Mouse (Mus musculus): ENCODE data around the gene Cdca7l. TPM values are rescaled to one million over a fixed set of nuclear protein-coding genes. Genes with fewer than 3 reads are reported as not detected.

The Cdca7l gene
- polyA plus RNA-seq, 1 experiment from 2014 or later, result 35.2 TPM

DNA sequence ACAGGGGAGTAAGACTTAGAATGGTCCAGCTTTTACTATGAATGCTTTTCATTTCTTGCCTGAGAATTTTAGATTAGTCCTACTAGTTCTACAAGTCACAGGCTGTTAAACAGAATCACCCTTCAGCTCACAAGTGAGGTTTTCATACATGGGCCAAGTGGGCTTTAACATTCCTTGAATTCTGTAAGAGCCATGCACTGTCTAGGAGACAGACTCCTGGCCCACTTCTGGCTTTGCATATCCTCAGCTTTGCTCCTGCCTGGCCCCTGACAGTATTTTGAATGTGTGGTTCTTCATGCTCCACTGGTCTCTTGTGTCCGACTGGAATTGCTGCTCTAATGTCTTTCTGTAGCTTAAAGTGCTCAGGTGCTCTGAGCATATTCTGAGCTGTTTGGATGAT lies 20.7 kb upstream of the Cdca7l start:
- no peak overlapping the region for H3K4me2 ChIP-seq
- H3K4me1 ChIP-seq, result no peaks in the 10 kb centered on the region
- H3K4me3 ChIP-seq, result no peak overlapping the region
- 66% methylated on average over 1 of the region's 1 CpGs for WGBS (ENCODE audit: insufficient replicate concordance)
- no peak overlapping the region for H3K27ac ChIP-seq
- peaks cover 6% of the 10 kb centered on the region for H3K27me3 ChIP-seq (replicated peaks)
- H3K9ac ChIP-seq, result no peak overlapping the region
- H3K36me3 ChIP-seq, result no peaks in the 10 kb centered on the region
- no peak for ATAC-seq
- H3K9me3 ChIP-seq (replicated peaks), result 0 out of 2 replicates have a peak, but pooled peaks cover 4% of the 10 kb centered on the region

- H3K36me3 ChIP-seq, result no peaks in the 10 kb centered on the region
- H3K27me3 ChIP-seq (replicated peaks), result peaks cover 10% of the 10 kb centered on the region
- no peaks in the 10 kb centered on the region for H3K4me1 ChIP-seq
- H3K4me3 ChIP-seq, result no peak overlapping the region
- H3K9ac ChIP-seq, result no peak overlapping the region
- WGBS (ENCODE audit: insufficient replicate concordance), result 41% methylated on average over 6 of the region's 6 CpGs
- no peak overlapping the region for H3K4me2 ChIP-seq
- H3K9me3 ChIP-seq (replicated peaks), result no peaks in the 10 kb centered on the region
- H3K27ac ChIP-seq, result no peak overlapping the region
- no peak for ATAC-seq
Measured at GRCm38 (mm10) chr12:117786621-117787020, 17.5 kb upstream of the Cdca7l start.

- 25% methylated on average over 24 of the region's 24 CpGs for WGBS (ENCODE audit: insufficient replicate concordance)
- no peaks in the 10 kb centered on the region for H3K4me1 ChIP-seq
- H3K4me2 ChIP-seq, result peak overlapping the region; percentile 44
- H3K9me3 ChIP-seq (replicated peaks), result no peaks in the 10 kb centered on the region
- no peak overlapping the region for H3K27ac ChIP-seq
- H3K9ac ChIP-seq, result no peak overlapping the region
- ATAC-seq, result 0 out of 2 replicates have a peak, but pooled peaks have one; percentile 30
- no peak overlapping the region for H3K4me3 ChIP-seq
- H3K27me3 ChIP-seq (replicated peaks), result peaks cover 10% of the 10 kb centered on the region
- H3K36me3 ChIP-seq, result no peaks in the 10 kb centered on the region
Measured at GRCm38 (mm10) chr12:117788513-117789011, 15.5 kb upstream of the Cdca7l start.

DNA sequence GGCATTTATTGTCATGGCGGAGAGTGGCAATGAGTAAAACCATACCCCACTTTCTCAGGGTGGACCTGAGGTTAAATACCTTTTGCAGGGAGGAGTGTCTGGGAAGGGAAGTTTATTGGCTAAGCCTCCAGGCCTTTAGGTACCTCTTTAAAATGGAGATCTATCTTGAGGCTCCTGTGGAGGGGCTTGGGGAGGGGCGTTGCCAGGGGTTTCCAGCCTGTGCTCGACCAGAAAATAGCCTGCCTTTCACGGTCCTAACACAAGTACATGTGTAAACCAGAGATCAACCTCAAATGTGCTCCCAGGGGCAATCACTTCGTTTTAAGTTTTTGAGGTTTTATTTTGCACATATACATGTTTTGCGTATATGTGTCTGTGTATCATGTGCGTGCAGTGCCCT lies 15.1 kb upstream of the Cdca7l start:
- WGBS (ENCODE audit: insufficient replicate concordance), result 37% methylated on average over 7 of the region's 7 CpGs

DNA sequence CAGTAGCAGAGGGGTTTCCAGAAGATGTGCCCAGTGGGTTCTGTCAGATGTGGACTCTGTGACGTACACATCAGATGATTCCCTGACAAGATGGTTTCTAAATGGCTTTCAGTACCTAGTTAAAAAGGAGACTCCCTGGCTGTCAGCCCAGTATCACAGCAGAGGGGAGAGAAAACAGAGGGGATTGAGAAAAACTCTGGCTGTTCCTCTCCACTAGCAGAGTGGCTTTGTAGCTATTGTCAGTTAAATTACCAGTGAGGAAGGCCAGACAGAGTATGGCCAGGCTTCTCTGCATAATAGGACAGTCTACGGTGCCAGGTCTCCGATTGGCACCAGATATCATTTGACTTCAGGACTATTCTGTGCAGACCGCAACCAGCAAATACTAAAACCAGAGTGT lies 8.8 kb upstream of the Cdca7l start:
- no peak overlapping the region for H3K4me3 ChIP-seq
- no peaks in the 10 kb centered on the region for H3K27me3 ChIP-seq (replicated peaks)
- H3K4me1 ChIP-seq, result no peaks in the 10 kb centered on the region
- H3K9me3 ChIP-seq (replicated peaks), result no peaks in the 10 kb centered on the region
- H3K27ac ChIP-seq, result no peak overlapping the region
- ATAC-seq, result no peak
- 72% methylated on average over 4 of the region's 4 CpGs for WGBS (ENCODE audit: insufficient replicate concordance)
- H3K36me3 ChIP-seq, result no peaks in the 10 kb centered on the region
- H3K9ac ChIP-seq, result no peak overlapping the region
- H3K4me2 ChIP-seq, result no peak overlapping the region

More for the DNA sequence above, 15.1 kb upstream of the Cdca7l start:
- no peak for ATAC-seq
- Histone ChIP-seq H3K27me3 (replicated peaks) (peaks cover 10% of the 10 kb centered on the region), H3K4me1 (no peaks in the 10 kb centered on the region), H3K9ac (no peak overlapping the region), H3K27ac (no peak overlapping the region), H3K9me3 (replicated peaks) (no peaks in the 10 kb centered on the region), H3K4me3 (no peak overlapping the region), H3K36me3 (no peaks in the 10 kb centered on the region), H3K4me2 (peak overlapping the region; percentile 44)

GRCm38 (mm10) chr12:117805576-117805975 lies 1.5 kb downstream of the Cdca7l start:
- no peak overlapping the region for H3K9ac ChIP-seq
- peaks cover 11% of the 10 kb centered on the region; the same call in 1 of the 2 replicates for H3K27me3 ChIP-seq (replicated peaks)
- ATAC-seq, result no peak
- no peak overlapping the region for H3K4me3 ChIP-seq
- no peaks in the 10 kb centered on the region for H3K9me3 ChIP-seq (replicated peaks)
- WGBS (ENCODE audit: insufficient replicate concordance), result 67% methylated on average over 4 of the region's 4 CpGs
- H3K4me1 ChIP-seq, result peaks cover 6% of the 10 kb centered on the region; the same call in 1 of the 2 replicates
- H3K27ac ChIP-seq, result no peak overlapping the region
- H3K36me3 ChIP-seq, result no peaks in the 10 kb centered on the region
- no peak overlapping the region for H3K4me2 ChIP-seq

DNA sequence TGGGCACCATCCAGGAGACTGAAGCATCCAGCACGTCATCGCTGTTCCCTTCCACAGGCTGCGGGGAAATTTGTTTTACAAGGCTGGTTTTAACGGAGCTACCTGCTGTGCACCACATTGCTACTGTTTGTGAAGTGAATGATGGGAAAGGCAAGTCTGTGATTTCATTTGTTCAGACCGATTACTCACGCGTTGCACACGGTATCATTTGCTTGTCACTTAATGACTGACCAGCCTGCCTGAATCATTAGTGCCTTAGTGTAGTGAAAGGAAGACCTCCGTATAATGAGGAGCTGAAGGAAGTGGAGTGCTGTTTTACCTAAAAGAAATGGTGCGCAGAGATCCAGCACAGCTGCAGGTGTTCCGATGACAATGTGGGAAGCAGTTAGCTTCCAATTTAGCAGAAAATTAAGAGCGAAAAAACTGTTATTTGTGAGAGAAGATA lies 1.9 kb downstream of the Cdca7l start:
- no peak overlapping the region for H3K4me3 ChIP-seq
- peaks cover 6% of the 10 kb centered on the region; the same call in 1 of the 2 replicates for H3K4me1 ChIP-seq
- no peak overlapping the region for H3K9ac ChIP-seq
- 67% methylated on average over 12 of the region's 12 CpGs for WGBS (ENCODE audit: insufficient replicate concordance)
- H3K36me3 ChIP-seq, result no peaks in the 10 kb centered on the region
- H3K27me3 ChIP-seq (replicated peaks), result peaks cover 11% of the 10 kb centered on the region; the same call in 1 of the 2 replicates
- ATAC-seq, result no peak
- H3K4me2 ChIP-seq, result no peak overlapping the region
- H3K27ac ChIP-seq, result no peak overlapping the region
- no peaks in the 10 kb centered on the region for H3K9me3 ChIP-seq (replicated peaks)

GRCm38 (mm10) chr12:117806470-117806869 lies 2.4 kb downstream of the Cdca7l start:
- Histone ChIP-seq H3K27me3 (replicated peaks) (peaks cover 11% of the 10 kb centered on the region; the same call in 1 of the 2 replicates), H3K4me2 (no peak overlapping the region), H3K4me3 (no peak overlapping the region), H3K36me3 (no peaks in the 10 kb centered on the region), H3K9ac (no peak overlapping the region), H3K27ac (no peak overlapping the region), H3K4me1 (peaks cover 6% of the 10 kb centered on the region; the same call in 1 of the 2 replicates), H3K9me3 (replicated peaks) (no peaks in the 10 kb centered on the region)
- ATAC-seq, result no peak
- 79% methylated on average over 4 of the region's 4 CpGs for WGBS (ENCODE audit: insufficient replicate concordance)

DNA sequence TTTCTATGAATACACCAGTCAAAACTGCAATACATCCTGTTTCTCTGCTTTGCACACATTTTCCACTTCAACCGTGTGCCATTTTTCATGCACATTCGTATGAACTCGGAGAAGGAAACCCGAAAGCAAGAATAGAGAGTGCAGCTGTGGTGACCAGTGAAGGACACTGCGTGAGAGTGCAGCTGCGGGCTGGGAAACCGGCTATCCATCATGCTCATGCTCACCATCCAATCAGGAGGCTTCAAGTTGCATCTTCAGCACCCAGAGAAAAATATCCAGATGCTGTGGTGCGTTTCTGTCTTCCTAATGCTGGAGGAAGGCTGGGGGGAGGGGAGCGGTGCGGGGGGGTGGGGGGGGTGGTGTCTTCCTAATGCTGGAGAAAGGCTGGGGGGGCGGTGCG lies 3.5 kb downstream of the Cdca7l start:
- Histone ChIP-seq H3K9me3 (replicated peaks) (no peaks in the 10 kb centered on the region), H3K4me2 (no peak overlapping the region), H3K9ac (no peak overlapping the region), H3K27me3 (replicated peaks) (peaks cover 11% of the 10 kb centered on the region; the same call in 1 of the 2 replicates), H3K4me1 (peaks cover 6% of the 10 kb centered on the region; the same call in 1 of the 2 replicates), H3K27ac (no peak overlapping the region), H3K36me3 (no peaks in the 10 kb centered on the region), H3K4me3 (no peak overlapping the region)
- ATAC-seq, result no peak
- 33% methylated on average over 11 of the region's 12 CpGs for WGBS (ENCODE audit: insufficient replicate concordance)

DNA sequence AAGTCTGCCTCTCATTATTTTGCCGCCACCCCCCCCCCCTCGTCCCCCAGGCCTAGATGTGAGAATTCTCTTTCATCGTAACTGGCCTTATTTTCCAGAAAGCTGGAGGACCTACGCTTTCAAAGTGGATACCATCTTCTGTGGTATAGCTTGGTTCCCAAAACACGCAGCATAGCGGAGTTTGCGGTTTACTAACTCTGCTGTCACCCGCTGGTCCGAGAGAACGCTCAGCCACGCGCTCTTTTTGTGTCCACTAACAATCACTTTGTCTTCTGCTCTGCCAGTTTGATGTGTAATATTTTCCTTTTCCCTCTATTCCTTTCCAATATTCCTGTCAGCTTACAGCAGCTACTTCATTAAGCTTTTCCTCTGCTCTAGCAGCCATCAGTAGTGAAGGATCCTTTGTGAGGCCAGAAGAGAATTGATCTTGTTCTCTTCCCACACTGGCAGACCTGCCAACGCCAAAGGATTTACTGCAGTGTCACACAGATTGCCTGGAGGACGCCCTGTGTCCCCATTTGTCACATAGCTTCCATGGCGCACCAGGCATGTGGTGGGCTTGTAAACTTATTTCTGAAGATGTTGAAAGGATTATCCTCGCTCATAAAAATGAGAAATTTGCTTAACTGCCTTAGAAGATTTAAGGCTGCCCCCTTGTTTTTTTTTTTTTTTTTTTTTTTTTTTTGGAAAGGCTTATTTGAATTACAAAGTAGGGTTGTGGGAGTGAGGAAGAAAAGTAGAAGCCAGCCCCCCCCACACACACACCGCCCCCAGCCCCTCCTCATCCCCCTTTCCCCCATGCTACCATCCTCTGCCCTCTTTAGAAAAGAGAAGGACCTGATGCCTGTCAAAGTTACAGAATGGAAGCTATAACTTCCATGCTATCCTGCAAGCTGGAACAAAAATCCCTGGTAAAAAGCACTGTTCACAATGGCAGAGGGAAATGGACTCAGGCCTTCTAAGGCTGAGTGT lies 4.6 kb downstream of the Cdca7l start:
- ATAC-seq, result no peak
- H3K4me2 ChIP-seq, result no peak overlapping the region
- no peak overlapping the region for H3K4me3 ChIP-seq

DNA sequence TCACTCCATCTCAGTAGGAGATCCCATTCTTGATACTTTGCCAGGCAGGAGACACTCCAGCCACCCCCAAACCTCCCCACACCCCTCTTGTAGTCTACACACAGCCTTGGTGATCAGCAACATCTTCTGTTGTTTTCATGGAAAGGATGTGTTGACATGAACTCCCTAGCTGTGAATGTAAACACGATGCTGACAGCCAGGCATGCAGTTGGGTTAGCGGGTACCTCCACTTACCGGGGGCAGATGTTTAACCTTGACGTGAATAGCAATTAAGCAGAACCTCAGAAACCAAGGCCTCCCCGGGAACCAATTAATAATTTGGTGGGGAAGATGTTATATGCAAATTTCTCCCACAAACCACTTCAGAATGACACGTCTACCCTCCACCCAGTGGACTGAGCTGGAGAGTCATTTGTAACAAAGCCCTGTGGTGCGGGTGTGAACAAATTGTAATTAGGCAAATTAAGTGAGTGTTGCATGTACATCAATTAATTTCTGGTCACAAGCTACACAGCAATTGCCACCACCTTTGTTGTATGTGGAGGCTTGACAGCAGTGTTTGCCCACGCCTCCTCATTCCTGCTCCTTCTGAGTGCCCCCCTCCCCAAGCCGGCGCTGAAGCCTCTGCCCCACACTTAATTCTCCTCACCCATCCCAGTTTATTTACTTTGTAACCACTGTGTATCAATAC lies 5.4 kb downstream of the Cdca7l start:
- WGBS (ENCODE audit: insufficient replicate concordance), result 55% methylated on average over 10 of the region's 10 CpGs

More for the DNA sequence above, 4.6 kb downstream of the Cdca7l start:
- Histone ChIP-seq H3K9me3 (replicated peaks) (no peaks in the 10 kb centered on the region), H3K27me3 (replicated peaks) (peaks cover 11% of the 10 kb centered on the region; the same call in 1 of the 2 replicates), H3K9ac (no peak overlapping the region), H3K36me3 (no peaks in the 10 kb centered on the region), H3K27ac (no peak overlapping the region), H3K4me1 (peaks cover 6% of the 10 kb centered on the region; the same call in 1 of the 2 replicates)
- 46% methylated on average over 17 of the region's 17 CpGs for WGBS (ENCODE audit: insufficient replicate concordance)

More for the DNA sequence above, 5.4 kb downstream of the Cdca7l start:
- no peak overlapping the region for H3K4me3 ChIP-seq
- H3K27me3 ChIP-seq (replicated peaks), result peaks cover 11% of the 10 kb centered on the region; the same call in 1 of the 2 replicates
- peaks cover 6% of the 10 kb centered on the region; the same call in 1 of the 2 replicates for H3K4me1 ChIP-seq
- no peak overlapping the region for H3K27ac ChIP-seq
- ATAC-seq, result no peak
- H3K9ac ChIP-seq, result no peak overlapping the region
- H3K4me2 ChIP-seq, result no peak overlapping the region
- H3K36me3 ChIP-seq, result no peaks in the 10 kb centered on the region
- no peaks in the 10 kb centered on the region for H3K9me3 ChIP-seq (replicated peaks)

All from liver, embryonic 12.5 days (tissue).